Mouse (Mus musculus) MEL (cell line): ENCODE results near the gene Gm43517. TPM values are rescaled to one million over a fixed set of nuclear protein-coding genes. Genes with fewer than 3 reads are reported as not detected.

Experiments
- DNase-seq: peaks from one replicate; pipeline ENCODE4 v3.0.0; 2011; ENCODE audit warnings: low read depth, low spot score
- H3K27ac ChIP-seq: 2 replicates; pipeline ENCODE4 v1.5.1; 2012; ENCODE audit warnings: low read depth, mild to moderate bottlenecking, control low read depth, low read length, moderate library complexity; ENCODE audit not compliant: control insufficient read depth
- H3K27me3 ChIP-seq, 2 experiments: fragments of 150-350 bp in 1 of 2; sonication (generic) in 1 of 2; 2 replicates each; pipeline ENCODE4 v1.6.1; 2012; ENCODE audit warnings: low read length in 2 of 2, mild to moderate bottlenecking in 2 of 2, improper control_type of control experiment in 1 of 2, moderate library complexity in 1 of 2; ENCODE audit not compliant: insufficient read depth in 2 of 2, control insufficient read depth in 1 of 2
- H3K36me3 ChIP-seq, 2 experiments: 2 replicates each; pipeline ENCODE4 v1.6.1; 2012 to 2014; ENCODE audit warnings: low read length in 2 of 2, improper control_type of control experiment in 1 of 2, inconsistent platforms in 1 of 2, mild to moderate bottlenecking in 1 of 2; ENCODE audit not compliant: insufficient read depth in 2 of 2, control insufficient read depth in 1 of 2
- H3K4me1 ChIP-seq, 2 experiments: fragments of 150-350 bp in 1 of 2; sonication (generic) in 1 of 2; 2 replicates each; pipeline ENCODE4 v1.6.1; 2012; ENCODE audit warnings: low read length in 2 of 2, improper control_type of control experiment in 1 of 2, mild to moderate bottlenecking in 1 of 2; ENCODE audit not compliant: insufficient read depth in 2 of 2, control insufficient read depth in 1 of 2
- H3K4me3 ChIP-seq, 2 experiments: fragments of 150-350 bp in 1 of 2; sonication (generic) in 1 of 2; 2 replicates each; pipeline ENCODE4 v1.5.1; 2012; ENCODE audit warnings: low read depth in 2 of 2, low read length in 2 of 2, mild to moderate bottlenecking in 2 of 2, moderate library complexity in 2 of 2, control low read depth in 1 of 2, improper control_type of control experiment in 1 of 2; ENCODE audit not compliant: control insufficient read depth in 1 of 2, insufficient read depth in 1 of 2
- H3K79me2 ChIP-seq: 2 replicates; pipeline ENCODE4 v1.6.1; 2012; ENCODE audit warnings: mild to moderate bottlenecking, low read length, moderate library complexity; ENCODE audit not compliant: control insufficient read depth, poor library complexity, insufficient read depth
- H3K9ac ChIP-seq: 2 replicates; pipeline ENCODE4 v1.6.1; 2012; ENCODE audit warnings: low read depth, mild to moderate bottlenecking, control low read depth, low read length, moderate library complexity; ENCODE audit not compliant: control insufficient read depth, poor library complexity, severe bottlenecking
- H3K9me3 ChIP-seq: fragments of 150-350 bp; sonication (generic); replicated peaks from 2 replicates; pipeline ENCODE4 v1.6.1; 2012; ENCODE audit warnings: mild to moderate bottlenecking, low read length, improper control_type of control experiment, moderate library complexity; ENCODE audit not compliant: insufficient read depth
- CHD1 ChIP-seq: IDR thresholded peaks from 2 replicates; pipeline ENCODE4 v1.6.1; 2012; ENCODE audit warnings: low read depth, mild to moderate bottlenecking, inconsistent platforms, low read length, improper control_type of control experiment
- EP300 ChIP-seq, 2 experiments: IDR thresholded peaks; 2 replicates each; pipeline ENCODE4 v1.6.1; 2011; ENCODE audit warnings: improper control_type of control experiment in 2 of 2, low read length in 2 of 2, low read depth in 1 of 2, mild to moderate bottlenecking in 1 of 2
- ETS1 ChIP-seq: IDR thresholded peaks from 2 replicates; pipeline ENCODE4 v1.6.1; 2012; ENCODE audit warnings: low read depth, mild to moderate bottlenecking, inconsistent platforms, low read length, improper control_type of control experiment, moderate library complexity
- GATA1 ChIP-seq: IDR thresholded peaks from 2 replicates; pipeline ENCODE4 v1.6.1; 2011; ENCODE audit warnings: low read depth, low read length, improper control_type of control experiment
- HCFC1 ChIP-seq: IDR thresholded peaks from 2 replicates; pipeline ENCODE4 v1.6.1; 2012; ENCODE audit warnings: low read depth, mild to moderate bottlenecking, inconsistent platforms, low read length, improper control_type of control experiment, moderate library complexity
- KAT2A ChIP-seq: conservative IDR thresholded peaks from 2 replicates; pipeline ENCODE4 v1.6.1; 2012; ENCODE audit warnings: low read depth, low read length, improper control_type of control experiment, inconsistent platforms
- MAFK ChIP-seq: IDR thresholded peaks from 2 replicates; pipeline ENCODE4 v1.6.1; 2011; ENCODE audit warnings: low read depth, mild to moderate bottlenecking, low read length, improper control_type of control experiment, borderline replicate concordance
- MAX ChIP-seq: IDR thresholded peaks from 2 replicates; pipeline ENCODE4 v1.6.1; 2011; ENCODE audit warnings: low read length, improper control_type of control experiment
- MXI1 ChIP-seq: IDR thresholded peaks from 2 replicates; pipeline ENCODE4 v1.6.1; 2011; ENCODE audit warnings: mild to moderate bottlenecking, low read depth, low read length, improper control_type of control experiment
- MYB ChIP-seq: IDR thresholded peaks from 2 replicates; pipeline ENCODE4 v1.6.1; 2011; ENCODE audit warnings: mild to moderate bottlenecking, low read depth, low read length, improper control_type of control experiment
- NELFE ChIP-seq: IDR thresholded peaks from 2 replicates; pipeline ENCODE4 v1.6.1; 2011; ENCODE audit warnings: low read depth, low read length, improper control_type of control experiment
- POLR2AphosphoS2 ChIP-seq: IDR thresholded peaks from 2 replicates; pipeline ENCODE4 v1.6.1; 2011; ENCODE audit warnings: low read length, improper control_type of control experiment
- POLR2AphosphoS5 ChIP-seq: IDR thresholded peaks from 2 replicates; pipeline ENCODE4 v1.6.1; 2012; ENCODE audit warnings: low read depth, borderline replicate concordance, mild to moderate bottlenecking, inconsistent platforms, low read length, moderate library complexity, mixed read lengths
- RAD21 ChIP-seq: IDR thresholded peaks from 2 replicates; pipeline ENCODE4 v1.6.1; 2011; ENCODE audit warnings: mild to moderate bottlenecking, low read depth, low read length, improper control_type of control experiment
- RCOR1 ChIP-seq: IDR thresholded peaks from 2 replicates; pipeline ENCODE4 v1.6.1; 2012; ENCODE audit warnings: low read depth, mild to moderate bottlenecking, inconsistent platforms, low read length, improper control_type of control experiment
- SIN3A ChIP-seq: IDR thresholded peaks from 2 replicates; pipeline ENCODE4 v1.6.1; 2012; ENCODE audit warnings: low read length, improper control_type of control experiment, inconsistent platforms
- SMC3 ChIP-seq: IDR thresholded peaks from 2 replicates; pipeline ENCODE4 v1.6.1; 2011; ENCODE audit warnings: low read depth, low read length, improper control_type of control experiment
- TCF12 ChIP-seq: IDR thresholded peaks from 2 replicates; pipeline ENCODE4 v1.6.1; 2014; ENCODE audit warnings: low read depth, mild to moderate bottlenecking, inconsistent platforms, low read length, improper control_type of control experiment, moderate library complexity
- UBTF ChIP-seq: IDR thresholded peaks from 2 replicates; pipeline ENCODE4 v1.6.1; 2012; ENCODE audit warnings: low read depth, mild to moderate bottlenecking, inconsistent platforms, low read length, improper control_type of control experiment, moderate library complexity, borderline replicate concordance; ENCODE audit not compliant: insufficient read depth
- USF1 ChIP-seq: IDR thresholded peaks from 2 replicates; pipeline ENCODE4 v1.6.1; 2014; ENCODE audit warnings: low read depth, mild to moderate bottlenecking, inconsistent platforms, low read length, improper control_type of control experiment, moderate library complexity
- ZC3H11A ChIP-seq: IDR thresholded peaks from 2 replicates; pipeline ENCODE4 v1.6.1; 2012; ENCODE audit warnings: low read depth, mild to moderate bottlenecking, inconsistent platforms, low read length, improper control_type of control experiment
- ZKSCAN1 ChIP-seq: IDR thresholded peaks from 2 replicates; pipeline ENCODE4 v1.6.1; 2012; ENCODE audit warnings: low read depth, mild to moderate bottlenecking, inconsistent platforms, low read length, improper control_type of control experiment, moderate library complexity
- ZNF384 ChIP-seq: IDR thresholded peaks from 2 replicates; pipeline ENCODE4 v1.6.1; 2012; ENCODE audit warnings: low read depth, mild to moderate bottlenecking, inconsistent platforms, low read length, improper control_type of control experiment
- polyA plus RNA-seq, 2 experiments: library from polyadenylated mRNA; stranded (reverse) in 1 of 2; unstranded in 1 of 2; fragments of >175 nt in 1 of 2; fragments of >200 nt in 1 of 2; gene quantifications; 2 replicates each; pipeline versions ENCODE4 v1.2.1 to v1.2.4; 2012; ENCODE audit warnings: low replicate concordance in 2 of 2, low read depth in 1 of 2; ENCODE audit not compliant: insufficient read length in 2 of 2, insufficient read depth in 1 of 2, missing spikeins in 1 of 2
- total RNA-seq: library from RNA; depleted of rRNA; stranded (reverse); fragments of 300-350 nt; gene quantifications from 2 replicates; pipeline ENCODE4 v1.2.3, GENCODE M21; 2012

Gene Gm43517
- total and polyA plus RNA-seq, 3 experiments: not detected

- Histone ChIP-seq H3K9ac (no peak overlapping the region), H3K36me3 (no peaks in the 10 kb centered on the region), H3K9me3 (no peaks in the 10 kb centered on the region), H3K4me1 (no peaks in the 10 kb centered on the region), H3K79me2 (no peaks in the 10 kb centered on the region), H3K4me3 (no peak overlapping the region), H3K27ac (no peak overlapping the region), H3K27me3 (no peaks in the 10 kb centered on the region)
- no peak for TF ChIP-seq TCF12
- no peak for TF ChIP-seq MAX
- TF ChIP-seq ZNF384: no peak
- TF ChIP-seq MXI1: no peak
- TF ChIP-seq MAFK: no peak
- TF ChIP-seq GATA1: no peak
- TF ChIP-seq KAT2A: no peak
- no peak for TF ChIP-seq POLR2AphosphoS2
- no peak for TF ChIP-seq POLR2AphosphoS5
- TF ChIP-seq CHD1: no peak
- no peak for TF ChIP-seq USF1
- no peak for TF ChIP-seq EP300 (IDR thresholded peaks at IDR 0.05; ENCODE audit: low read depth in 1 of 2, low read length in 2 of 2)
- no peak for TF ChIP-seq RCOR1
- no peak for TF ChIP-seq SMC3
- no peak for TF ChIP-seq UBTF
- no peak for DNase-seq
Observed at GRCm38 (mm10) chr12:49378920-49379319, 6.1 kb upstream of the Gm43517 start.

DNA sequence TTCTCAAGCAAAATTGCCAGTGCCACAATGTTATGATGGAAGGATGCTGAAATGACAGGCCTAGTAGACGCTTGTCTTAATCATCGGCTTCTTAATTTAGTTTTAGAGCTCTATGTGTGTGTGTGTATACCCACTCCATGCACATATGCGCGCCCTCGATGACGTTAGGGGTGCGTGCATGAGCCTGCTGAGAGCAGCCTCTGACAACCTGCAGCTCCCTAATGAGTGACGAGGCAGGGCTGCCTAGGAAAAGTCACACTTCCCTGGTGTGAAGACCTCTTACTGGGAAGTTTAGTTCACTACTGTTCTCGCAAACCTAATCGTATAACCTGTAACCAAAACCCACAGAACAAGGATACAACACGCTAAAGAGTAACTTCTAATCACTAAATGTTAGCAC, 5.5 kb upstream of the Gm43517 start:
- no peak overlapping the region for H3K27ac ChIP-seq
- no peak for DNase-seq
- no peaks in the 10 kb centered on the region for H3K4me1 ChIP-seq
- no peaks in the 10 kb centered on the region for H3K9me3 ChIP-seq
- no peak overlapping the region for H3K9ac ChIP-seq
- H3K36me3 ChIP-seq: no peaks in the 10 kb centered on the region
- H3K79me2 ChIP-seq: no peaks in the 10 kb centered on the region
- TF ChIP-seq RAD21 (no peak), SIN3A (no peak), KAT2A (no peak), EP300 (IDR thresholded peaks at IDR 0.05; ENCODE audit: low read depth in 1 of 2, low read length in 2 of 2) (no peak)
- no peaks in the 10 kb centered on the region for H3K27me3 ChIP-seq
- no peak overlapping the region for H3K4me3 ChIP-seq

DNA sequence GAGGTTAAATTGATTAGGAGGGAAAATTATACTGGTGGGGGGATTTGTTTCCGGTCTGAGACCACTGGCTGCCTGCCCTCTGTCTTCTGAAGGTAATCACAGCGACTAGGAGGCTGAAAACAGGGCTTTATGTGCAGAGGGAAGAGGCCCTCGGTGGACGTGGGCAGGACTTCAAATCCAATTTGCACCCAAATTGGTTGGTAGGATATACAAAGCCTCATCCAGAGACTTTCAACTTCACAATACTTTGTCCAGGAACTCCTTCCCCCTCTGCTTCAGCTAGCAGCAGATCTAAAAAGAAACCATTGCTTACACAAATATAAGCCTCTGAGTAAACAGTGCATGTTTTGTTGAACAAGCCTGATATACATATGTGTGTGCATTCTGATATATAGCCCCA, 4.5 kb upstream of the Gm43517 start:
- no peaks in the 10 kb centered on the region for H3K36me3 ChIP-seq
- TF ChIP-seq ETS1 (no peak), RCOR1 (no peak), GATA1 (no peak), HCFC1 (no peak), NELFE (no peak), ZC3H11A (no peak), ZKSCAN1 (no peak), MAX (no peak), MYB (no peak), TCF12 (no peak), EP300 (IDR thresholded peaks at IDR 0.05; ENCODE audit: low read depth in 1 of 2, low read length in 2 of 2) (no peak)
- TF ChIP-seq, all 39 proteins: peak for 0
- no peak overlapping the region for H3K9ac ChIP-seq
- H3K27ac ChIP-seq: no peak overlapping the region
- DNase-seq: no peak
- no peaks in the 10 kb centered on the region for H3K4me1 ChIP-seq
- no peaks in the 10 kb centered on the region for H3K27me3 ChIP-seq
- H3K79me2 ChIP-seq: no peaks in the 10 kb centered on the region
- H3K9me3 ChIP-seq: no peaks in the 10 kb centered on the region
- no peak overlapping the region for H3K4me3 ChIP-seq
